Comparison of ENCODE assay signal across 8 mouse cellular contexts in the genomic region with DNA sequence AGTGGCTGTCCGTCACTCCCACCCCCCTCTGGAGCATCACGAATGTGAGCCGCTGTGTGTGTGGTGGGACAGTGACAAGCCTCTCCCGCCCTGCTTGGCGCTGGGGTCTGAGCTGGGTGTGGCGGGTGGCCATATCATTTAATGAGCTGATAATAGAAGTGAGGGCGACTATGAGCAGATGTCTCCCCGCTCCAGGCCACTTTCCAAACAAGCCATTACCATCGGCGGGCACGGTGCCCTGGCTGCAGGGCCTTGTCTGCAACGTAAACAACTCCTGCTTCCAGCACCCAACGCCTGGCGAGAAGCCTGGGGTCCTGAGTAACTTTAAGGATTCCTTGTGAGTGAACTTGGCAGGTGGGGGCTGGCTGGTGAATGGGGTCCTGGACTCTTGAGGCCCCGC. TPM values are rescaled to one million over a fixed set of nuclear protein-coding genes. Genes with fewer than 3 reads are reported as not detected.
DNase-seq lines count a peak whose midpoint lies in the region; ATAC-seq lines count a peak whose summit lies in the region.

No protein-coding gene starts in this region.

- H3K9me3 ChIP-seq in neural tube, embryonic 11.5 days (ENCODE audit: control insufficient read depth, low read length) = no peaks in the 10 kb centered on the region
- H3K9me3 ChIP-seq in heart, embryonic 16.5 days (replicated peaks; ENCODE audit: control insufficient read depth, low read length) = no peaks in the 10 kb centered on the region
- H3K9me3 ChIP-seq in liver, embryonic 15.5 days (replicated peaks) = no peaks in the 10 kb centered on the region

- no peak for DNase-seq in neural tube, embryonic 11.5 days (ENCODE audit: low spot score)
- no peak for DNase-seq in neural tube, embryonic 10.5 days (ENCODE audit: extremely low spot score, low spot score)
- DNase-seq in cerebellum, postnatal 14 days = peak; percentile 75 to 84
- no peak for DNase-seq in frontal cortex, postnatal 36 days (ENCODE audit: low spot score in 2 of 2)
- DNase-seq in gastrocnemius, postnatal 4 days (ENCODE audit: low spot score in 2 of 2) = no peak
- DNase-seq in thymus, adult 18-20 months = no peak

- 6% methylated on average over 15 of the region's 15 CpGs for WGBS in neural tube, embryonic 11.5 days
- 12% methylated on average over 15 of the region's 15 CpGs for WGBS in heart, embryonic 16.5 days
- 22% methylated on average over 15 of the region's 15 CpGs for WGBS in liver, embryonic 15.5 days (ENCODE audit: insufficient replicate concordance)

- H3K27me3 ChIP-seq in neural tube, embryonic 11.5 days (ENCODE audit: control insufficient read depth, insufficient read depth, low read length) = 0 out of 2 replicates have a peak, but pooled peaks cover 2% of the 10 kb centered on the region
- peaks cover 6% of the 10 kb centered on the region; the same call in 1 of the 2 replicates for H3K27me3 ChIP-seq in heart, embryonic 16.5 days (ENCODE audit: control insufficient read depth, insufficient read depth, low read length)
- H3K27me3 ChIP-seq in liver, embryonic 15.5 days = no peaks in the 10 kb centered on the region

- H3K36me3 ChIP-seq in neural tube, embryonic 11.5 days (ENCODE audit: control insufficient read depth, insufficient read depth, low read length) = no peaks in the 10 kb centered on the region; the same call in 1 of the 2 replicates
- H3K36me3 ChIP-seq in heart, embryonic 16.5 days (ENCODE audit: control insufficient read depth, insufficient read depth) = peaks cover 16% of the 10 kb centered on the region
- peaks cover 53% of the 10 kb centered on the region for H3K36me3 ChIP-seq in liver, embryonic 15.5 days (replicated peaks)

- H3K4me2 ChIP-seq in neural tube, embryonic 11.5 days (ENCODE audit: low read depth) = peak overlapping the region; percentile 64
- H3K4me2 ChIP-seq in heart, embryonic 16.5 days (ENCODE audit: low read depth, low read length) = peak overlapping the region; percentile 89
- H3K4me2 ChIP-seq in liver, embryonic 15.5 days = peak overlapping the region; percentile 85

- ATAC-seq in neural tube, embryonic 11.5 days (ENCODE audit: insufficient read depth, low FRiP score, low TSS enrichment) = peak; percentile 14
- 0 out of 2 replicates have a peak, but pooled peaks have one; percentile 20 for ATAC-seq in heart, embryonic 16.5 days (replicated peaks; ENCODE audit: extremely low read depth, insufficient read depth, low FRiP score)
- ATAC-seq in liver, embryonic 15.5 days (ENCODE audit: insufficient read depth) = peak; percentile 30; the same call in 1 of the 2 replicates

- peak overlapping the region; percentile 45 for H3K9ac ChIP-seq in neural tube, embryonic 11.5 days (ENCODE audit: low read length)
- peak overlapping the region; percentile 78 for H3K9ac ChIP-seq in heart, embryonic 16.5 days (ENCODE audit: low read length)
- H3K9ac ChIP-seq in liver, embryonic 15.5 days = peak overlapping the region; percentile 86

- peak overlapping the region; percentile 42 for H3K4me3 ChIP-seq in neural tube, embryonic 11.5 days (ENCODE audit: low read depth, low read length)
- H3K4me3 ChIP-seq in heart, embryonic 16.5 days (ENCODE audit: low read length) = peak overlapping the region; percentile 68
- H3K4me3 ChIP-seq in liver, embryonic 15.5 days (replicated peaks) = peak overlapping the region; percentile 80

- H3K4me1 ChIP-seq in neural tube, embryonic 11.5 days (ENCODE audit: control insufficient read depth, insufficient read depth, low read length) = peaks cover 5% of the 10 kb centered on the region; the same call in 1 of the 2 replicates
- peaks cover 18% of the 10 kb centered on the region for H3K4me1 ChIP-seq in heart, embryonic 16.5 days (ENCODE audit: control insufficient read depth, insufficient read depth, low read length)
- peaks cover 85% of the 10 kb centered on the region for H3K4me1 ChIP-seq in liver, embryonic 15.5 days (replicated peaks)

- H3K27ac ChIP-seq in neural tube, embryonic 11.5 days (ENCODE audit: low read depth, low read length) = 0 out of 2 replicates have a peak overlapping the region, but pooled peaks have one; percentile 14
- peak overlapping the region; percentile 71 for H3K27ac ChIP-seq in heart, embryonic 16.5 days (ENCODE audit: low read length)
- H3K27ac ChIP-seq in liver, embryonic 15.5 days (replicated peaks) = peak overlapping the region; percentile 92

RNA-seq across cellular contexts. Expression of a gene that starts 1.5 kb away (rescaled TPM):
- polyA plus RNA-seq in neural tube, embryonic 11.5 days (2014; fragmentation: Nextera tagmentation; extraction: Ambion mirVana) = 4.3 and 7.0 TPM in 2 replicates
- polyA plus RNA-seq in heart, embryonic 16.5 days (2015; fragmentation: Nextera tagmentation; extraction: Ambion mirVana) = 3.2 TPM in 2 replicates
- polyA plus RNA-seq in liver, embryonic 15.5 days (2015; fragmentation: Nextera tagmentation; extraction: Ambion mirVana) = 7.5 and 9.0 TPM in 2 replicates
- 1 to 10 TPM; 4.8 to 4.9 TPM for total RNA-seq in gastrocnemius, postnatal 4 days (2021)

RNA-seq across cellular contexts. Expression of a gene that starts 9.4 kb away (rescaled TPM):
- polyA plus RNA-seq in neural tube, embryonic 11.5 days (2014; fragmentation: Nextera tagmentation; extraction: Ambion mirVana) = 167 and 187 TPM in 2 replicates
- 218 and 255 TPM in 2 replicates for polyA plus RNA-seq in heart, embryonic 16.5 days (2015; fragmentation: Nextera tagmentation; extraction: Ambion mirVana)
- polyA plus RNA-seq in liver, embryonic 15.5 days (2015; fragmentation: Nextera tagmentation; extraction: Ambion mirVana) = 44.5 and 45.5 TPM in 2 replicates
- total RNA-seq in gastrocnemius, postnatal 4 days (2021) = 10 to 100 TPM; 51.0 to 55.0 TPM

RNA-seq across cellular contexts. Expression of a gene that starts 13.7 kb away (rescaled TPM):
- 16.1 and 17.7 TPM in 2 replicates for polyA plus RNA-seq in neural tube, embryonic 11.5 days (2014; fragmentation: Nextera tagmentation; extraction: Ambion mirVana)
- 10.6 and 13.5 TPM in 2 replicates for polyA plus RNA-seq in heart, embryonic 16.5 days (2015; fragmentation: Nextera tagmentation; extraction: Ambion mirVana)
- 8.4 and 11.0 TPM in 2 replicates for polyA plus RNA-seq in liver, embryonic 15.5 days (2015; fragmentation: Nextera tagmentation; extraction: Ambion mirVana)
- 100 to 1,000 TPM; 109 to 119 TPM for total RNA-seq in gastrocnemius, postnatal 4 days (2021)

RNA-seq across cellular contexts. Expression of a gene that starts 18.6 kb away (rescaled TPM):
- polyA plus RNA-seq in neural tube, embryonic 11.5 days (2014; fragmentation: Nextera tagmentation; extraction: Ambion mirVana) = 4.6 and 4.9 TPM in 2 replicates
- 10.9 and 17.7 TPM in 2 replicates for polyA plus RNA-seq in heart, embryonic 16.5 days (2015; fragmentation: Nextera tagmentation; extraction: Ambion mirVana)
- 15.7 and 18.2 TPM in 2 replicates for polyA plus RNA-seq in liver, embryonic 15.5 days (2015; fragmentation: Nextera tagmentation; extraction: Ambion mirVana)
- total RNA-seq in gastrocnemius, postnatal 4 days (2021) = 1 to 10 TPM; 4.0 to 4.7 TPM

RNA-seq across cellular contexts. Expression of a gene that starts 27.3 kb away (rescaled TPM):
- polyA plus RNA-seq in neural tube, embryonic 11.5 days (2014; fragmentation: Nextera tagmentation; extraction: Ambion mirVana) = 0.16 and 0.30 TPM in 2 replicates
- 0.25 and 0.35 TPM in 2 replicates for polyA plus RNA-seq in heart, embryonic 16.5 days (2015; fragmentation: Nextera tagmentation; extraction: Ambion mirVana)
- polyA plus RNA-seq in liver, embryonic 15.5 days (2015; fragmentation: Nextera tagmentation; extraction: Ambion mirVana) = 0.10 TPM in 1 of 2 replicates, not detected in the other
- under 1 TPM; 0.10 to 0.27 TPM for total RNA-seq in gastrocnemius, postnatal 4 days (2021)

Comparison
In these comparisons a context has a peak if more than half of its experiments do, and no peak if none do; other contexts are left out.
1. DNase-seq: peak in cerebellum, postnatal 14 days (2 of 2); none in neural tube, embryonic 11.5 days (single experiment), neural tube, embryonic 10.5 days (single experiment), frontal cortex, postnatal 36 days (0 of 2), gastrocnemius, postnatal 4 days (0 of 2) and thymus, adult 18-20 months (0 of 2).
2. H3K27ac ChIP-seq: peak in every context shown above with its lines; median percentile 92 in liver, embryonic 15.5 days; 71 in heart, embryonic 16.5 days; 14 in neural tube, embryonic 11.5 days.
3. Peak in every context shown above with its lines, with median percentiles within 50 percentile points of each other: ATAC-seq, H3K4me2 ChIP-seq, H3K4me3 ChIP-seq and H3K9ac ChIP-seq.